ENCODE assay signal across 8 mouse cellular contexts in genomic region chr6:124904161-124904981, GRCm38 (mm10). TPM values are rescaled to one million over a fixed set of nuclear protein-coding genes. Genes with fewer than 3 reads are reported as not detected.
DNase-seq lines count a peak whose midpoint lies in the region; ATAC-seq lines count a peak whose summit lies in the region.

No protein-coding gene starts in this region.

- 4% methylated on average over 24 of the region's 24 CpGs for WGBS in forebrain, embryonic 13.5 days

- no peaks in the 10 kb centered on the region; the same call in 1 of the 2 replicates for H3K36me3 ChIP-seq in forebrain, embryonic 13.5 days (ENCODE audit: poor library complexity, severe bottlenecking)

- no peaks in the 10 kb centered on the region for H3K9me3 ChIP-seq in forebrain, embryonic 13.5 days (replicated peaks)

- peak; percentile 56 for ATAC-seq in cerebellum, adult (ENCODE audit: insufficient number of reproducible peaks, low FRiP score, low TSS enrichment)
- peak; percentile 79 for ATAC-seq in forebrain, embryonic 13.5 days
- 0 out of 2 replicates have a peak, but pooled peaks have one; percentile 17 for ATAC-seq in neutrophil, adult 5-6 weeks (ENCODE audit: extremely low read depth, insufficient number of reproducible peaks, low FRiP score, poor library complexity, severe bottlenecking)

- intact Hi-C loops in heart, postnatal 14 days (cut with DNase I), result loop anchor here (1.0 to 10.0 kb wide), 4 partner anchors 26 to 128 kb away; partner anchors contain the start of gene Cops7a

- H3K4me1 ChIP-seq in forebrain, embryonic 13.5 days, result peaks cover 25% of the 10 kb centered on the region

- peak overlapping the region; percentile 82 for H3K9ac ChIP-seq in forebrain, embryonic 13.5 days

- no peaks in the 10 kb centered on the region for H3K27me3 ChIP-seq in forebrain, embryonic 13.5 days

- H3K4me2 ChIP-seq in forebrain, embryonic 13.5 days, result peak overlapping the region; percentile 70

- peak; percentile 75 for DNase-seq in MEL-GATA-1-ER (ENCODE audit: extremely low read depth, low read depth)
- peak; percentile 72 to 77 for DNase-seq in heart, postnatal 14 days
- DNase-seq in layer of hippocampus, adult 11-12 months (ENCODE audit: low spot score), result peak; percentile 84
- DNase-seq in lung, adult 18-20 months, result peak; percentile 80 to 84
- DNase-seq in urinary bladder, postnatal 25 days (ENCODE audit: low spot score), result peak; percentile 51

- H3K27ac ChIP-seq in forebrain, embryonic 13.5 days, result peak overlapping the region; percentile 100

- peak overlapping the region; percentile 45 for H3K4me3 ChIP-seq in forebrain, embryonic 13.5 days

RNA-seq across cellular contexts. Expression of gene Lag3, which starts 7.1 kb away (rescaled TPM):
- polyA plus RNA-seq in forebrain, embryonic 13.5 days (2015; fragmentation: Nextera tagmentation; extraction: Ambion mirVana), result 1.3 and 1.9 TPM in 2 replicates
- total RNA-seq in heart, postnatal 14 days (2021), result under 1 TPM; 0.62 to 0.80 TPM
- total RNA-seq in neutrophil, adult 5-6 weeks (2017), result 0.25 and 0.70 TPM in 2 replicates

RNA-seq across cellular contexts. Expression of gene Ptms, which starts 15.5 kb away (rescaled TPM):
- 588 and 626 TPM in 2 replicates for polyA plus RNA-seq in forebrain, embryonic 13.5 days (2015; fragmentation: Nextera tagmentation; extraction: Ambion mirVana)
- 100 to 1,000 TPM; 369 to 378 TPM for total RNA-seq in heart, postnatal 14 days (2021)
- total RNA-seq in neutrophil, adult 5-6 weeks (2017), result 94.0 and 109 TPM in 2 replicates

RNA-seq across cellular contexts. Expression of gene Cd4, which starts 16.4 kb away (rescaled TPM):
- 0.08 TPM in 2 replicates for polyA plus RNA-seq in forebrain, embryonic 13.5 days (2015; fragmentation: Nextera tagmentation; extraction: Ambion mirVana)
- 10 to 100 TPM in 1 of 2 experiments, 1 to 10 TPM in 1; 1.2 to 12.3 TPM for total RNA-seq in heart, postnatal 14 days (2021)
- total RNA-seq in neutrophil, adult 5-6 weeks (2017), result 6.8 and 7.1 TPM in 2 replicates

RNA-seq across cellular contexts. Expression of gene Mlf2, which starts 26.8 kb away (rescaled TPM):
- 398 and 409 TPM in 2 replicates for polyA plus RNA-seq in forebrain, embryonic 13.5 days (2015; fragmentation: Nextera tagmentation; extraction: Ambion mirVana)
- 100 to 1,000 TPM; 214 to 217 TPM for total RNA-seq in heart, postnatal 14 days (2021)
- 56.3 and 57.7 TPM in 2 replicates for total RNA-seq in neutrophil, adult 5-6 weeks (2017)

RNA-seq across cellular contexts. Expression of gene Gpr162, which starts 40.6 kb away (rescaled TPM):
- polyA plus RNA-seq in forebrain, embryonic 13.5 days (2015; fragmentation: Nextera tagmentation; extraction: Ambion mirVana), result 11.7 and 13.4 TPM in 2 replicates
- 1 to 10 TPM; 1.8 to 2.4 TPM for total RNA-seq in heart, postnatal 14 days (2021)
- not detected in 2 replicates for total RNA-seq in neutrophil, adult 5-6 weeks (2017)

Comparison
In these comparisons a context has a peak if more than half of its experiments do, and no peak if none do; other contexts are left out.
1. Peak in every context shown above with its lines: DNase-seq, ATAC-seq, H3K4me3 ChIP-seq and H3K27ac ChIP-seq.
2. ATAC-seq: peak in every context shown above with its lines; median percentile 79 in forebrain, embryonic 13.5 days; 56 in cerebellum, adult; 17 in neutrophil, adult 5-6 weeks.